Mouse (Mus musculus): ENCODE measurements at regions not wholly inside any gene's neighbourhood (a gene's known extent, or its start where the extent isn't known, plus 50 kb on each side); places are given as distances from the start of the nearest gene placed in this dataset.

DNA sequence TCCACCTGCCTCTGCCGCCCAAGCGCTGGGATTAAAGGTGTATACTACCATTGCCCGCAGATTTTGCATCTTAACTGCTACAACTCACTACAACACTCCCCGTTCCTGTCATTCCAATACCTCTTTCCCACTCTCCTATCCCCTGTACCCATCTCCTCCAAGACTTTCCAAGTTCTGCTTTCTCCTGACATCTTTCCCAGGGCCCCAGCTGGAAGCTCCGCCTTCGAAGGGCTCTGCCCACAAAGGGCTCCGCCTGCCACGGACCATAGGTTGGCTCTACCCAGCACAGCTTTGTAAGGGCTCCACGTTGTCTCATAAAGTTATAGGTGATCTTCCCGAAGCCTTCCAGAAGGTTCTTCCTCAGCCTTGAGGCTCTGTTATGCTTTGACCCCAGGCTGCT lies 217.1 kb upstream of the Nfe2l3 start:
- TF ChIP-seq CTCF (IDR thresholded peaks at IDR 0.05; ENCODE audit: control insufficient read depth, insufficient read depth, insufficient replicate concordance, low read depth, low read length) (no peak), POLR2A (IDR thresholded peaks at IDR 0.05; ENCODE audit: control insufficient read depth, low read depth, low read length) (no peak)
